Mouse (Mus musculus) intestine, embryonic 16.5 days (tissue): ENCODE measurements around the gene S1pr5. TPM values are rescaled to one million over a fixed set of nuclear protein-coding genes. Genes with fewer than 3 reads are reported as not detected.
A peak's percentile ranks its signal among the peaks of the same experiment; 100 is the strongest.
"Not testable (repeated sequence)": the region's sequence is repeated elsewhere in the genome, so short reads cannot be mapped to it uniquely, and the experiment has no call there.

Experiments used
- ATAC-seq: fragments of 200-750 bp; cut with Nextera tagmentation; 2 replicates; pipeline ENCODE4 v1.8.0; 2017; ENCODE audit warnings: moderate TSS enrichment, moderate library complexity
- H3K27ac ChIP-seq: fragments of 300-500 bp; sonication (generic); 2 replicates; pipeline ENCODE4 v1.5.1; 2014; ENCODE audit warnings: mild to moderate bottlenecking, low read length
- H3K27me3 ChIP-seq: fragments of 300-500 bp; sonication (generic); replicated peaks from 2 replicates; pipeline ENCODE4 v1.6.1; 2014; ENCODE audit warnings: low read length, control low read depth, mixed read lengths; ENCODE audit not compliant: control insufficient read depth, insufficient read depth
- H3K36me3 ChIP-seq: fragments of 300-500 bp; sonication (generic); 2 replicates; pipeline ENCODE4 v1.6.1; 2014; ENCODE audit warnings: low read length, control low read depth; ENCODE audit not compliant: control insufficient read depth, insufficient read depth
- H3K4me1 ChIP-seq: fragments of 300-500 bp; sonication (generic); 2 replicates; pipeline ENCODE4 v1.6.1; 2014; ENCODE audit warnings: low read length, control low read depth, mixed read lengths; ENCODE audit not compliant: control insufficient read depth, insufficient read depth
- H3K4me2 ChIP-seq: fragments of 300-500 bp; sonication (generic); 2 replicates; pipeline ENCODE4 v1.6.1; 2014; ENCODE audit warnings: low read depth, low read length, control low read depth
- H3K4me3 ChIP-seq: fragments of 300-500 bp; sonication (generic); 2 replicates; pipeline ENCODE4 v1.5.1; 2014; ENCODE audit warnings: mild to moderate bottlenecking, low read length
- H3K9ac ChIP-seq: fragments of 300-500 bp; sonication (generic); 2 replicates; pipeline ENCODE4 v1.6.1; 2014; ENCODE audit warnings: low read depth, low read length
- H3K9me3 ChIP-seq: fragments of 300-500 bp; sonication (generic); 2 replicates; pipeline ENCODE4 v1.6.1; 2016; ENCODE audit warnings: low read length, control low read depth; ENCODE audit not compliant: control insufficient read depth
- WGBS: fragments of 180-500 bp; shearing (Covaris S2); extraction: QIAGEN DNeasy Blood & Tissue Kit; methylation state at CpG from one replicate; pipeline ENCODE4 v1.1.7; 2014; 5-methylcytosine and 5-hydroxymethylcytosine counted together
- polyA plus RNA-seq: library from polyadenylated mRNA; unstranded; fragments of >200 nt; fragmentation: Nextera tagmentation; extraction: Ambion mirVana; gene quantifications from 2 replicates; pipeline ENCODE4 v1.2.1, GENCODE M21; 2015

S1pr5 gene
- polyA plus RNA-seq, 1 experiment from 2014 or later: 0.06 TPM

GRCm38 (mm10) chr9:21206848-21207247 is 41.4 kb downstream of the S1pr5 start:
- 86% methylated on average over 6 of the region's 6 CpGs for WGBS
- Histone ChIP-seq H3K36me3 (no peaks in the 10 kb centered on the region), H3K4me3 (no peak overlapping the region), H3K4me1 (peaks cover 13% of the 10 kb centered on the region; the same call in 1 of the 2 replicates), H3K27me3 (no peaks in the 10 kb centered on the region), H3K9ac (no peak overlapping the region), H3K4me2 (no peak overlapping the region), H3K9me3 (no peaks in the 10 kb centered on the region), H3K27ac (no peak overlapping the region)
- ATAC-seq: no peak

DNA sequence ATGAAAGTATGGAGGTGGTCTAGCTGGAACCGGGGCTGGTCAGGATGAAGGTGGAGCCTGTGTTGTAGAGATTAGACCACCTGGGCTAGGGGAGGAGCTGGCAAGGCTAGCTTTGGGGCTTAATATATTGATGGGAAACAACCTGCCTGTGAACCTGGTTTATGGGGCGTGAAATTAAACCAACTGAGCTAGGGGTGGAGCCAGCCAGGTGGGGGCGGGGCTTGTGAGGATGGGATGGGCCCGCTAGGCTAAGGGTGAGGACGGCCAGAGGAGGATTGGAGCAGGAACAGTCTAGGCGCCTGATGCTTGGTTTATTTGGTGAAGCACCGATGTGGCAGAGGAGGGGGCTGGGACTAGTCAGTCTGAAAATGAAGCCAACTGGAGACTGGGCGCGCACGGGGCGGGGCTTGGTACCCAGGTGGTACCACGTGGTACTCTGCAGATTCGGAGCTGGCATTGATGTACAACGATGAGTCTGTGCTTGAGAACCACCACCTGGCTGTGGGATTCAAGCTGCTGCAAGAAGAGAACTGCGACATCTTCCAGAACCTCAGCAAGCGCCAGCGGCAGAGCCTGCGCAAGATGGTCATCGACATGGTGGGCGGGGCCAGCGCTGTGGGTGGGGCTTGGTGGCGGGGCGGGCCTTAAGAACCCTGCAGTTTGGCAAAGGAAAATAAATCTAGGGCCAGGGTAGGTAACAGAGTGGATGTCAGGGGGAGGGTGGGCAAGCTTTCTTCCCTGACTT is 43.5 kb downstream of the S1pr5 start:
- peak; percentile 63 for ATAC-seq
- H3K27me3 ChIP-seq: no peaks in the 10 kb centered on the region
- 7% methylated on average over 23 of the region's 23 CpGs for WGBS
- H3K4me2 ChIP-seq: peak overlapping the region; percentile 57
- no peaks in the 10 kb centered on the region for H3K9me3 ChIP-seq
- no peaks in the 10 kb centered on the region for H3K36me3 ChIP-seq
- peak overlapping the region; percentile 42 for H3K4me3 ChIP-seq
- H3K4me1 ChIP-seq: peaks cover 9% of the 10 kb centered on the region; the same call in 1 of the 2 replicates
- H3K27ac ChIP-seq: no peak overlapping the region
- H3K9ac ChIP-seq: peak overlapping the region; percentile 34

- no peak overlapping the region for H3K4me3 ChIP-seq
- 38% methylated on average over 8 of the region's 8 CpGs for WGBS
- peak; percentile 6; the same call in 1 of the 2 replicates for ATAC-seq
- H3K9me3 ChIP-seq: no peaks in the 10 kb centered on the region
- H3K36me3 ChIP-seq: no peaks in the 10 kb centered on the region
- no peak overlapping the region for H3K27ac ChIP-seq
- peaks cover 9% of the 10 kb centered on the region; the same call in 1 of the 2 replicates for H3K4me1 ChIP-seq
- H3K27me3 ChIP-seq: no peaks in the 10 kb centered on the region
- no peak overlapping the region for H3K4me2 ChIP-seq
- no peak overlapping the region for H3K9ac ChIP-seq
These were observed 44.1 kb downstream of the S1pr5 start for GRCm38 (mm10) chr9:21204156-21204527.

DNA sequence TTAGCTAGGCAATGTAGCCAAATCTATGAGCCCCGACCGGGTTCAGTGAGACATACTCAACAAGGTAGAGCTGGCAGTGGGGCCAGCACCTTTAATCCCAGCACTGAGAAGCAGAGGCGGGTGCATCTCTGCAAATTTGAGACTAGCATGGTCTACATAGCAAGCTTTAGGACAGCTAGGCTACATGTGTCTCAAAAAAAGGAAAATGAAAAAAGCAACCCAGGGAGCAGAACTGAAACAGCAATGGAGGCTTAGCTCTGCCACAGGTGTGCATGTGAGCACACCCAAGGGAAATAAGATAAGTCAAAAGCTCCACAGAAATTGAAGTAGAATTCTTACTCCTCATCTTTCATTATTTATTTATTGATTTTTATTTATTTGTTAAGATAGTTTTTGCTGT is 49.3 kb downstream of the S1pr5 start:
- no peaks in the 10 kb centered on the region for H3K27me3 ChIP-seq
- WGBS: 82% methylated on average over 3 of the region's 3 CpGs
- ATAC-seq: no peak
- no peaks in the 10 kb centered on the region for H3K9me3 ChIP-seq
- H3K4me1 ChIP-seq: peaks cover 17% of the 10 kb centered on the region
- H3K9ac ChIP-seq: no peak overlapping the region
- H3K4me2 ChIP-seq: no peak overlapping the region
- H3K36me3 ChIP-seq: no peaks in the 10 kb centered on the region
- no peak overlapping the region for H3K4me3 ChIP-seq
- H3K27ac ChIP-seq: no peak overlapping the region

GRCm38 (mm10) chr9:21197981-21198380 is 50.3 kb downstream of the S1pr5 start:
- no peak for ATAC-seq
- no peaks in the 10 kb centered on the region for H3K36me3 ChIP-seq
- H3K9ac ChIP-seq: no peak overlapping the region
- H3K4me3 ChIP-seq: no peak overlapping the region
- H3K9me3 ChIP-seq: no peaks in the 10 kb centered on the region
- no peaks in the 10 kb centered on the region for H3K27me3 ChIP-seq
- H3K27ac ChIP-seq: no peak overlapping the region
- 34% methylated on average over 4 of the region's 4 CpGs for WGBS
- H3K4me2 ChIP-seq: no peak overlapping the region
- H3K4me1 ChIP-seq: peaks cover 17% of the 10 kb centered on the region

GRCm38 (mm10) chr9:21196521-21197433 is 51.5 kb downstream of the S1pr5 start:
- H3K4me2 ChIP-seq: peak overlapping the region; percentile 55
- H3K27me3 ChIP-seq: no peaks in the 10 kb centered on the region
- no peaks in the 10 kb centered on the region for H3K36me3 ChIP-seq
- H3K27ac ChIP-seq: no peak overlapping the region; the same call in 1 of the 2 replicates
- peak; percentile 70 for ATAC-seq
- no peaks in the 10 kb centered on the region for H3K9me3 ChIP-seq
- 23% methylated on average over 18 of the region's 19 CpGs for whole genome bisulfite sequencing
- H3K4me1 ChIP-seq: peaks cover 17% of the 10 kb centered on the region
- H3K9ac ChIP-seq: peak overlapping the region; percentile 59
- peak overlapping the region; percentile 33 for H3K4me3 ChIP-seq

GRCm38 (mm10) chr9:21195736-21196505 is 52.3 kb downstream of the S1pr5 start:
- WGBS: 51% methylated on average over 7 of the region's 7 CpGs

GRCm38 (mm10) chr9:21194787-21195493 is 53.3 kb downstream of the S1pr5 start:
- Histone ChIP-seq H3K36me3 (no peaks in the 10 kb centered on the region), H3K4me2 (no peak overlapping the region), H3K27me3 (no peaks in the 10 kb centered on the region), H3K9me3 (no peaks in the 10 kb centered on the region), H3K9ac (no peak overlapping the region), H3K4me3 (no peak overlapping the region), H3K27ac (no peak overlapping the region), H3K4me1 (peaks cover 17% of the 10 kb centered on the region)
- no peak for ATAC-seq
- 80% methylated on average over 4 of the region's 4 CpGs for WGBS

More at GRCm38 (mm10) chr9:21195736-21196505, 52.3 kb downstream of the S1pr5 start:
- peak; percentile 78 for ATAC-seq
- Histone ChIP-seq H3K27ac (peak overlapping the region; percentile 21; the same call in 1 of the 2 replicates), H3K4me1 (peaks cover 17% of the 10 kb centered on the region)
- H3K4me2 ChIP-seq, H3K36me3 ChIP-seq, H3K9ac ChIP-seq, H3K27me3 ChIP-seq, H3K9me3 ChIP-seq, H3K4me3 ChIP-seq: not testable (repeated sequence)
